Mouse (Mus musculus) limb, embryonic 14.5 days (tissue): Measurements from ENCODE around the gene Dhdds. TPM values are rescaled to one million over a fixed set of nuclear protein-coding genes. Genes with fewer than 3 reads are reported as not detected.

Experiments
- ATAC-seq: fragments of 200-750 bp; cut with Nextera tagmentation; 2 replicates; pipeline ENCODE4 v1.8.0; 2017; ENCODE audit warnings: low read depth, moderate number of reproducible peaks, moderate TSS enrichment; ENCODE audit not compliant: low FRiP score
- DNase-seq: peaks from one replicate; pipeline ENCODE4 v3.0.0-alpha.2; 2015; ENCODE audit warnings: low spot score
- H3K27ac ChIP-seq: fragments of 300-500 bp; sonication (generic); replicated peaks from 2 replicates; pipeline ENCODE4 v1.5.1; 2014; ENCODE audit warnings: low read depth, mild to moderate bottlenecking, low read length, moderate library complexity, mixed read lengths
- H3K27me3 ChIP-seq: fragments of 300-500 bp; sonication (generic); 2 replicates; pipeline ENCODE4 v1.6.1; 2014; ENCODE audit warnings: low read length, mixed read lengths; ENCODE audit not compliant: control insufficient read depth, insufficient read depth
- H3K36me3 ChIP-seq: fragments of 300-500 bp; sonication (generic); 2 replicates; pipeline ENCODE4 v1.6.1; 2014; ENCODE audit warnings: mild to moderate bottlenecking, low read length, moderate library complexity, mixed read lengths; ENCODE audit not compliant: control insufficient read depth, insufficient read depth
- H3K4me1 ChIP-seq: fragments of 300-500 bp; sonication (generic); 2 replicates; pipeline ENCODE4 v1.6.1; 2014; ENCODE audit warnings: antibody characterized with exemption, low read length, mixed read lengths; ENCODE audit not compliant: control insufficient read depth, insufficient read depth
- H3K4me2 ChIP-seq: fragments of 300-500 bp; sonication (generic); replicated peaks from 2 replicates; pipeline ENCODE4 v1.6.1; 2014; ENCODE audit warnings: low read depth, mild to moderate bottlenecking, low read length, moderate library complexity; ENCODE audit not compliant: severe bottlenecking
- H3K4me3 ChIP-seq: fragments of 300-500 bp; sonication (generic); replicated peaks from 2 replicates; pipeline ENCODE4 v1.5.1; 2014; ENCODE audit warnings: low read length
- H3K9ac ChIP-seq: fragments of 300-500 bp; sonication (generic); 2 replicates; pipeline ENCODE4 v1.6.1; 2014; ENCODE audit warnings: mild to moderate bottlenecking, low read depth, low read length, moderate library complexity; ENCODE audit not compliant: severe bottlenecking
- H3K9me3 ChIP-seq: fragments of 300-500 bp; sonication (generic); 2 replicates; pipeline ENCODE4 v1.6.1; 2016; ENCODE audit warnings: low read length; ENCODE audit not compliant: control insufficient read depth
- POLR2A ChIP-seq: fragments of 200-500 bp; IDR thresholded peaks from 2 replicates; pipeline ENCODE4 v1.8.0; 2012; ENCODE audit warnings: inconsistent platforms, mild to moderate bottlenecking, moderate library complexity, borderline replicate concordance; ENCODE audit not compliant: insufficient read depth, insufficient read length; ENCODE audit errors: extremely low read depth
- WGBS: fragments of 180-500 bp; shearing (Covaris S2); extraction: QIAGEN DNeasy Blood & Tissue Kit; methylation state at CpG from one replicate; pipeline ENCODE4 v1.1.7; 2014; 5-methylcytosine and 5-hydroxymethylcytosine counted together
- polyA plus RNA-seq, 2 experiments: library from polyadenylated mRNA; depleted of rRNA in 1 of 2; stranded (reverse) in 1 of 2; unstranded in 1 of 2; fragments of >200 nt; fragmentation: Nextera tagmentation in 1 of 2; extraction: Ambion mirVana in 1 of 2; gene quantifications; 2 replicates each; pipeline versions ENCODE4 v1.2.1 to v1.2.3; 2012 to 2014

The Dhdds gene
- polyA plus RNA-seq, 2 experiments: 47.2 to 47.6 TPM

DNA sequence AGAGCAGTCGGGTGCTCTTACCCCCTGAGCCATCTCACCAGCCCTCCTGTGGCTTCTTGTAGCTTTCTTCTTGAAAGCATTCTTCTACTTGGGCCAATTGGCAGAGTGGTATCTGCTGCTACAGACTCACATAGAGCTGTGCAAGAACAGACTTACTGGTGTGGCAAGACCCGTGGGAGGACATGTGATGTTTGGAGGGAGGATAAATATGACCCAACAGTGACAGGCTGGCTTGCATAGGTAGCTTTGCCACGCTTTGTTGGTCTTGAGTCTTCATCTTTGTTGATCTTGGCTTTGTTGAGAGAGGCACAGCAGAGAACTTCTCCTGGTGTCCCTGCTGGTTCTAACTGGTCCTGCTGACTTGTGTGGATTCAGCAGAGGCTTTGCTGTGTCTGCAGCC, 56.9 kb downstream of the Dhdds start:
- H3K9me3 ChIP-seq: no peaks in the 10 kb centered on the region
- H3K4me1 ChIP-seq: no peaks in the 10 kb centered on the region
- H3K9ac ChIP-seq: no peak overlapping the region
- 78% methylated on average over 3 of the region's 3 CpGs for WGBS
- DNase-seq (no peak), ATAC-seq (no peak)
- no peak overlapping the region for H3K4me2 ChIP-seq
- H3K27me3 ChIP-seq: no peaks in the 10 kb centered on the region
- TF ChIP-seq POLR2A: no peak
- no peak overlapping the region for H3K27ac ChIP-seq
- H3K4me3 ChIP-seq: no peak overlapping the region
- H3K36me3 ChIP-seq: no peaks in the 10 kb centered on the region

DNA sequence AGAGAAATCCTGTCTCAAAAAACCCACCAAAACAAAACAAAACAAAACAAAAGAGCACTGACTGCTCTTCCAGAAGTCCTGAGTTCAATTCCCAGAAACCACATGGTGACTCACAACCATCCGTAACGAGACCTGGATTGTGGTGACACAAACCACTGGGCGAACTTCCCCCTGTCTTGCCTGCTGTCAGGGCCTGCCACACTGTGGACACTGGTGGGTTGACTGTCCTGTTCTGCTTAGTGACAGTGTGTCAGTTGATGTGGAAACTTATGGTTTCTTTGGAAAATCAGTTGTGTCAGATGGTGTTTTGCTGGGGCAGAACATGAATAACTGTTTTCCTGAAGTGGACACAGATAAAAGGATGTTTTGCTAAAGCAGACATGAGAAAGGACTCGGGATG, 58.0 kb downstream of the Dhdds start:
- Histone ChIP-seq H3K27me3 (no peaks in the 10 kb centered on the region), H3K9me3 (no peaks in the 10 kb centered on the region), H3K9ac (no peak overlapping the region), H3K27ac (no peak overlapping the region), H3K4me3 (no peak overlapping the region), H3K4me2 (no peak overlapping the region), H3K4me1 (no peaks in the 10 kb centered on the region), H3K36me3 (no peaks in the 10 kb centered on the region)
- WGBS: 88% methylated on average over 4 of the region's 4 CpGs
- no peak for TF ChIP-seq POLR2A
- DNase-seq: no peak
- ATAC-seq: no peak

DNA sequence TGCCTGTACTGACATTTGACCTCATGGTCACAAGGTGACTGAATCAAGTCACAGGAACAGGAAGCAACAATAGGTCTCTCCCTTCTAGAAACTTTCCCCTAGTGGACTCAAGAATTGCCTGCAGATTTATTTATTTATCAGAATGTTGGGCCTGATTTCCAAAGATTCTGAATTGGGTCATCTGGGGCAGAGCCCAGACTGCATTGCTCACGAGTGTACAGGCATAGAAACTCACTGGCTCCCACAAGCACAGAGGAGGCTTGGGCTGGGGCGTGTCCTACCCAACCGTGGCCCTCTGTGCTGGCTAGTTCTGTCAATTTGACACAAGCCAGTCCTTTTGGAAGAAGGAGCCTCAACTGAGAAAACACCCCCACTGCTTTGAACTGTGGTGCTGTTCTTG, 59.1 kb downstream of the Dhdds start:
- WGBS: 41% methylated on average over 3 of the region's 3 CpGs
- TF ChIP-seq POLR2A: no peak
- Histone ChIP-seq H3K27ac (no peak overlapping the region), H3K9ac (no peak overlapping the region), H3K4me2 (no peak overlapping the region), H3K4me1 (no peaks in the 10 kb centered on the region), H3K27me3 (no peaks in the 10 kb centered on the region), H3K36me3 (no peaks in the 10 kb centered on the region), H3K4me3 (no peak overlapping the region), H3K9me3 (no peaks in the 10 kb centered on the region)
- ATAC-seq (no peak), DNase-seq (no peak)

DNA sequence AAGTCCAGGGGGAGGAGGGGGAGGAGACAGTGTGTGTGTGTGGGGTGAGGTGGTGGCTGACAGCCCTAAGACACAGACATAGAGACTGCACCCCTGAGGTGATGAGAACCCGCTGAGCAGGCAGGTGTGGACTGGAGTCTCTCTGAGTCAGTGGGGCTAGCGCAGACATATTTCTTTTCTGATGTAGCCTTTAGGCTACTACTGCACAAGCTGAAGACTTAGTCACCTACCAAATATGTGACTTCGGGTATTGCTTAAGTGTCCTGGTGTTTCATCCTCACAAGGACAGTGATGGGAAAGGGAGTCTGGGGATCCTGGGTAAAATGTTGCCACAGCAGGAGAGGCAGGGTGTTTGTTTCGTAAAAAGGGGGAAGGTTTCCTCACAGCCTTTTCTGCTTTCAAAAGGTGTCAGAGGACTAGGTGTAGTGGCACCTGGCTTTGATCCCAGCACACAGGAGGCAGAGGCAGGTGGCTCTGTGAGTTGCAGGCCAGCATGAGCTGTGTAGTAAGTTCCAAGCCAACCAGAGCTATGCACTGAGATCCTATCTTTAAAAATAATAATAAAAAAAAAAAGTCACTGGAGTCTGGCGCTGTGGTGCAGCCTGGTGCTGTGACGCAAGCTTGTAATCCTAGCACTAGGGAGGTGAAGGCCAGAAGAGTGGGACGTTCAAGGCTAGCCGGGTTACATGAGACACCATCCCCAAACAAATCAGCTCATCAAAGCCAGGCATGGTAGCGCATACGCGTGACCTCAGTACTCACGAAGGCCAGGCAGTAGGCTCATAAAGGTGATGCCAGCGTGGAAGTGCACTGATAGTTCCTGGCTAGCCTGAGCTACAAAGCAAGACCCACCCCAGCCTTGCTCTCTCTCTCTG, 60.1 kb downstream of the Dhdds start:
- Histone ChIP-seq H3K36me3 (no peaks in the 10 kb centered on the region), H3K27me3 (no peaks in the 10 kb centered on the region), H3K4me2 (no peak overlapping the region), H3K9me3 (no peaks in the 10 kb centered on the region), H3K9ac (no peak overlapping the region), H3K4me1 (no peaks in the 10 kb centered on the region), H3K4me3 (no peak overlapping the region), H3K27ac (no peak overlapping the region)
- 70% methylated on average over 13 of the region's 13 CpGs for WGBS
- ATAC-seq: no peak
- no peak for TF ChIP-seq POLR2A
- no peak for DNase-seq

DNA sequence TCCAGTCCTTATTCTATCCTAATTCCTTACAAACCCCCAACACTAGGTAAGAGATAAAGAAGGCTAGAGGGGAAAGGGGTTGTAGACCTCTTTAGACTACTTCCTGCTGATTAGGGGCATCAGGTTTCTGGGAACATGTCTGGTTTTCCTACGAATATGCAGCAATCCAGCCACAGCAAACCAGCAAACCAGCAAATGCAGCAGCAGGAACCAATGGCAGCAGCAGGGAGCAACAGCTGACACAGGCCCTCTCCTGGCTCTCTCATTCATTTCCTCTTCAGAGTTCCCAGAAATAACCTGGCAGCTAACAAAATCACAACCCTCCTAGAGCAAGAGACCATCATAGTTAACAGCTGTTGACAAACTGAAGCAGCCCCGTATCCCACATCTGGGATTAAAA, 62.6 kb downstream of the Dhdds start:
- no peak overlapping the region for H3K4me3 ChIP-seq
- H3K27me3 ChIP-seq: no peaks in the 10 kb centered on the region
- ATAC-seq (no peak), DNase-seq (no peak)
- no peaks in the 10 kb centered on the region for H3K4me1 ChIP-seq
- 30% methylated on average over 2 of the region's 2 CpGs for WGBS
- no peaks in the 10 kb centered on the region for H3K9me3 ChIP-seq
- TF ChIP-seq POLR2A: no peak
- no peak overlapping the region for H3K9ac ChIP-seq
- no peak overlapping the region for H3K27ac ChIP-seq
- no peaks in the 10 kb centered on the region for H3K36me3 ChIP-seq
- H3K4me2 ChIP-seq: no peak overlapping the region
